Mouse (Mus musculus): ENCODE measurements at regions not wholly inside any gene's neighbourhood (a gene's known extent, or its start where the extent isn't known, plus 50 kb on each side); places are given as distances from the start of the nearest gene placed in this dataset.
"Not testable (repeated sequence)": the region's sequence is repeated elsewhere in the genome, so short reads cannot be mapped to it uniquely, and the experiment has no call there.

GRCm38 (mm10) chr4:21464456-21464855 lies 221.3 kb downstream of the Prdm13 start:
- no peak for DNase-seq (ENCODE audit: low spot score)

GRCm38 (mm10) chr4:21441274-21441673 lies 244.5 kb downstream of the Prdm13 start:
- DNase-seq (ENCODE audit: low spot score): no peak

GRCm38 (mm10) chr4:21436710-21437109 lies 249.1 kb downstream of the Prdm13 start:
- no peak for DNase-seq (ENCODE audit: low spot score)

- DNase-seq (ENCODE audit: low spot score): no peak
Observed at GRCm38 (mm10) chr4:21407850-21408249, 277.9 kb downstream of the Prdm13 start.

- DNase-seq (ENCODE audit: low spot score): no peak
Observed at GRCm38 (mm10) chr4:21369314-21369713, 316.4 kb downstream of the Prdm13 start.

- no peak for DNase-seq (ENCODE audit: low spot score)
Observed at GRCm38 (mm10) chr4:21368234-21369021, 317.3 kb downstream of the Prdm13 start.

GRCm38 (mm10) chr4:21321769-21322168 lies 364.0 kb downstream of the Prdm13 start:
- DNase-seq (ENCODE audit: low spot score): no peak

GRCm38 (mm10) chr4:21309239-21309638 lies 376.5 kb downstream of the Prdm13 start:
- not testable (repeated sequence) for DNase-seq (ENCODE audit: low spot score)

GRCm38 (mm10) chr4:21307476-21308011 lies 378.2 kb downstream of the Prdm13 start:
- no peak for DNase-seq (ENCODE audit: low spot score)

GRCm38 (mm10) chr4:21300141-21300540 lies 385.6 kb downstream of the Prdm13 start:
- DNase-seq (ENCODE audit: low spot score): no peak

GRCm38 (mm10) chr4:21267302-21267701 lies 418.5 kb downstream of the Prdm13 start:
- DNase-seq (ENCODE audit: low spot score): no peak

- no peak for DNase-seq (ENCODE audit: low spot score)
Observed at GRCm38 (mm10) chr4:21266886-21267285, 418.9 kb downstream of the Prdm13 start.

- no peak for DNase-seq (ENCODE audit: low spot score)
Observed at GRCm38 (mm10) chr4:21250396-21250795, 435.4 kb downstream of the Prdm13 start.

- peak; percentile 18 for DNase-seq (ENCODE audit: low spot score)
Observed at GRCm38 (mm10) chr4:21222631-21223030, 463.1 kb downstream of the Prdm13 start.

- no peak for DNase-seq (ENCODE audit: low spot score)
Observed at GRCm38 (mm10) chr4:21207617-21208016, 478.1 kb downstream of the Prdm13 start.

- no peak for DNase-seq (ENCODE audit: low spot score)
Observed at GRCm38 (mm10) chr4:21195620-21196019, 490.1 kb downstream of the Prdm13 start.

- no peak for DNase-seq (ENCODE audit: low spot score)
Observed at GRCm38 (mm10) chr4:21173789-21174188, 512.0 kb downstream of the Prdm13 start.

GRCm38 (mm10) chr4:21173019-21173418 lies 512.7 kb downstream of the Prdm13 start:
- DNase-seq (ENCODE audit: low spot score): no peak

- no peak for DNase-seq (ENCODE audit: low spot score)
Observed at GRCm38 (mm10) chr4:21170734-21171133, 515.0 kb downstream of the Prdm13 start.

- DNase-seq (ENCODE audit: low spot score): no peak
Observed at GRCm38 (mm10) chr4:21162124-21162523, 523.6 kb downstream of the Prdm13 start.

- DNase-seq (ENCODE audit: low spot score): no peak
Observed at GRCm38 (mm10) chr4:21125892-21126291, 559.9 kb downstream of the Prdm13 start.

- no peak for DNase-seq (ENCODE audit: low spot score)
Observed at GRCm38 (mm10) chr4:21095741-21096140, 590.0 kb downstream of the Prdm13 start.

- DNase-seq (ENCODE audit: low spot score): no peak
Observed at GRCm38 (mm10) chr4:21070198-21070785, 615.5 kb downstream of the Prdm13 start.

All from yolk sac, embryonic 10.5 days (tissue).